Mouse (Mus musculus): ENCODE results near the gene Rad51b.

The Rad51b gene

GRCm38 (mm10) chr12:79732355-79733115 is 435.5 kb downstream of the Rad51b start:
- DNase-seq (ENCODE audit: low read depth, low spot score) = no peak

GRCm38 (mm10) chr12:79735341-79735785 is 438.3 kb downstream of the Rad51b start:
- no peak for DNase-seq (ENCODE audit: low read depth, low spot score)

GRCm38 (mm10) chr12:79735882-79736281 is 438.8 kb downstream of the Rad51b start:
- DNase-seq (ENCODE audit: low read depth, low spot score) = no peak

- no peak for DNase-seq (ENCODE audit: low read depth, low spot score)
Observed at GRCm38 (mm10) chr12:79738700-79739099, 441.6 kb downstream of the Rad51b start.

- DNase-seq (ENCODE audit: low read depth, low spot score) = no peak
Observed at GRCm38 (mm10) chr12:79739918-79740639, 443.0 kb downstream of the Rad51b start.

GRCm38 (mm10) chr12:79742211-79742610 is 445.1 kb downstream of the Rad51b start:
- DNase-seq (ENCODE audit: low read depth, low spot score) = no peak

GRCm38 (mm10) chr12:79744131-79744530 is 447.0 kb downstream of the Rad51b start:
- no peak for DNase-seq (ENCODE audit: low read depth, low spot score)

GRCm38 (mm10) chr12:79745225-79745624 is 448.1 kb downstream of the Rad51b start:
- no peak for DNase-seq (ENCODE audit: low read depth, low spot score)

- no peak for DNase-seq (ENCODE audit: low read depth, low spot score)
Observed at GRCm38 (mm10) chr12:79745845-79746510, 448.9 kb downstream of the Rad51b start.

GRCm38 (mm10) chr12:79747541-79747940 is 450.5 kb downstream of the Rad51b start:
- no peak for DNase-seq (ENCODE audit: low read depth, low spot score)

GRCm38 (mm10) chr12:79748862-79749261 is 451.8 kb downstream of the Rad51b start:
- no peak for DNase-seq (ENCODE audit: low read depth, low spot score)

- no peak for DNase-seq (ENCODE audit: low read depth, low spot score)
Observed at GRCm38 (mm10) chr12:79750253-79751125, 453.4 kb downstream of the Rad51b start.

GRCm38 (mm10) chr12:79751781-79752180 is 454.7 kb downstream of the Rad51b start:
- DNase-seq (ENCODE audit: low read depth, low spot score) = no peak

GRCm38 (mm10) chr12:79752189-79752588 is 455.1 kb downstream of the Rad51b start:
- no peak for DNase-seq (ENCODE audit: low read depth, low spot score)

GRCm38 (mm10) chr12:79755617-79756016 is 458.5 kb downstream of the Rad51b start:
- no peak for DNase-seq (ENCODE audit: low read depth, low spot score)

GRCm38 (mm10) chr12:79756352-79756751 is 459.3 kb downstream of the Rad51b start:
- no peak for DNase-seq (ENCODE audit: low read depth, low spot score)

GRCm38 (mm10) chr12:79757775-79758174 is 460.7 kb downstream of the Rad51b start:
- no peak for DNase-seq (ENCODE audit: low read depth, low spot score)

- no peak for DNase-seq (ENCODE audit: low read depth, low spot score)
Observed at GRCm38 (mm10) chr12:79759180-79759902, 462.3 kb downstream of the Rad51b start.

GRCm38 (mm10) chr12:79761217-79761616 is 464.1 kb downstream of the Rad51b start:
- DNase-seq (ENCODE audit: low read depth, low spot score) = no peak

- DNase-seq (ENCODE audit: low read depth, low spot score) = no peak
Observed at GRCm38 (mm10) chr12:79762087-79762486, 465.0 kb downstream of the Rad51b start.

All from embryo, embryonic 11.5 days (tissue).